Mouse (Mus musculus) gastrocnemius, postnatal 25 days (tissue): ENCODE measurements at regions not wholly inside any gene's neighbourhood (a gene's known extent, or its start where the extent isn't known, plus 50 kb on each side); places are given as distances from the start of the nearest gene placed in this dataset.

Experiments
- DNase-seq: peaks from one replicate; pipeline ENCODE4 v3.0.0; 2022

DNA sequence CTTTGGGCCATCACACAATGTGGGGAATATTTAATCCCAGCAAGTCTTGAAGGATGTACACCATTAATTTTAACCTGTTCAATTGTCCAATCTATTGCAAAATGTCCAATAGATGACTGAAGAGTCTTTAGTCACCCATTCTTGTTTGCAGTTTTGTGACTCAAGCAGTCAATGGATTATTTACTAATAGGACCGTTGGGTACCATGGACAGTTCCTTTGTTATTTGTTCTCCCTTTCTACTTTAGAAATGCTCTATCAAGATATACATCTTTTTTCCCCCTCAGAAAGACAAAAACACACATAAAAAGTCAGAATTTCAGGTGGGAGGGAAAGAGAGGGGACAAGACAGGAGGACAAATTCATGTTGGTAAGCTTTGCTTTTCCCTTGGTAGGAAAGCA is 598.3 kb downstream of the Gm9195 start:
- DNase-seq, result no peak

DNA sequence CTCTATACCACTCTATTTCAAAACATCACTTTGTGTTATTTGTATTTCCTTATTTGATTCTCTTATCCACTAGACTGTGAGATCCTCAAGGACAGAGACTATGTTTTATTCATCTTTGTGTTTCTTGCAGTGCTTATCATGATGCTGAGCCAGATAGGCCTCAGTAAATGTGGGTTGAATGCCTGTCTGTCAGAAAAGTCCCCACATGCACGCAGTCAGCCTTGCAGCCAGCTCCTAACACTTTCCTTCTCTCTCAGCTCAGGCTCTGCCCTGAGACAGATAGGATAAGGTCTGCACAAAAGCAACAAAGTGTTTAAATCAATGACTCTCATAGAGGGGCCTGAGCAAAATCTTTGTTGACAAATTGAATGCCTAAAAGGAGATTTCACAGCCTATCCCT is 600.0 kb downstream of the Gm9195 start:
- DNase-seq, result no peak

DNA sequence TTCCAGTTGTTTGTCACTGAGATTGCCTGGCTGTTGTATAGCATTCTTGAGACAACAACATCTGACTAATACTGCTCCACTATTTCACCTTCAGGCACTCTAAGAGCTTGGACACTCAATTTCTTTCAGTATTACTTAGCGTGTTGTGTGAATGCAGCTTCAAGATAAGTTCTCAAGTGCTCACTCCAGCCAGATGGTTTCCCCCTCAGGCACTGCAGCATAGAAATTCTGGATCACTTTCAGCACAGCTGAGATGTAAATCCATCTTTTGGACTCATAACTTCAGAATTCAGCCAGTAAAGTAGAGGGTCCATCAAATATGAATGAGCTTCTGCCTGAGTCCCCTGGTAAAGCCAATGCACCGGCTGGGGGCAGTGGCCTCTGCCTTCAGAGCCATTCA is 608.8 kb downstream of the Gm9195 start:
- DNase-seq, result no peak

DNA sequence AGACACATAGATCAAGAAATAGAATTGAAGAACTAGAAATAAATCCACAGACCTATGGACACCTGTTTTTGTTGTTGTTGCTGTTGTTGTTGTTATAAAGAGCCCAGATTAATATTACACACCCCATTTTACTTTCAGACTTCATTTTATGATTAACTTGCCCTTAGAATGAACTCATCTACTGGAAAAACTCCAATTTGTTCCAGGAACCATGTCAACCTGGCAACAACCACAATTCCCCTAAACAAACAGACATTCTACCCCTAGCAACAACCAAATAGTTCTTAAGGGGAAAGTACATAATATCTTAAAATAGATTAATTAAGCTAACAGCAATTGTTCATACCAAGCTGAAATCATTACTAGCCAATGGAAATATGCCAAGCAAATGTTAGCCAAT is 646.1 kb downstream of the Gm9195 start:
- DNase-seq, result no peak

DNA sequence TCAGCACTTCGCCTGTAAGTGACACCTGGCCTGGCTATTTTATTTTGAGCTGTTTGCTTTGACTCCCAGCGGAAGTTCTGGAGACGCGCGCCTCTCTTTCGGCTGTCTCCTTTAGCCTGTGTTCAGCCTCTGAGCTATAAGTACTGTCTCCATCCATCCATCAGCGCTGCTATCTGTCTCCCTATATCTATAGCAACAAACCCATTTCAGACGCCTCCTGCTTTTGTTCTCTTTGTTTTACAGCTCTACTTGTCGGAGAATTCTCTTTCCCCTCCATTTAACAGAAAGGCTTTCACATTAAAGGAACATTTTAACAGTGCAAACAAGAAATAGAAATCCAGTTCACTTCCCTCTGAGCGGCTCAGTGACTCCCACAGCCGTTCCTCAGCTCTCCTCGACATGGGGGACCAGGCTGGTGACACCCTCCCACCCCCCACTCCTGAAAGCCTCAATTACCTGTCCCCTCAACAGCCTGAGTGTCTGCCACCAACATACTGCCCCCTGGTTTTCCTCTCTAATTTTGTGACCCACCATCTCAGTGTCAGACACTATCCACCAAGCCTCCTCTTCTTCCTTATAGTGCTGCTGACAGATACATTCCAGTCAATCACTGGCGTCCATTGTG is 682.7 kb downstream of the Gm9195 start:
- no peak for DNase-seq

DNA sequence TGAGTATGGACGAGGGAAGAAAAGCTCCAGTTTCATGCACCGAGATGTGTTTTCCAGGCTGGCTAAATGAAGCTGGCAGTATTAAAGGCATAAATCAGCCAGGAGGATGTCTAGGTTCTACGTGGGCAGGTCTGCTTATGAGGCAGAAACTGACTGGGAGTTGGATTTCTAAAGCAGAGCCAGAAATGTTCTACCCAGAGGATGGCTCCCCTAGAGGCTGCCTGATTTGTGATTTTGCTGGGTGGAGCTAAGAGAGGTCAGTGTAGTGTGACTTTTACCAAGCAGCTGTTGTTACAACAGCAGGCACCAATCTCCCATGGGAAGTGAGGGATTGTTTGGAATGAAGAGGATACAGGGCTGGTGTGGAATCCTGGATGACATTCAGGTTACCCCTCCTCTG is 686.0 kb downstream of the Gm9195 start:
- peak; percentile 10 for DNase-seq

DNA sequence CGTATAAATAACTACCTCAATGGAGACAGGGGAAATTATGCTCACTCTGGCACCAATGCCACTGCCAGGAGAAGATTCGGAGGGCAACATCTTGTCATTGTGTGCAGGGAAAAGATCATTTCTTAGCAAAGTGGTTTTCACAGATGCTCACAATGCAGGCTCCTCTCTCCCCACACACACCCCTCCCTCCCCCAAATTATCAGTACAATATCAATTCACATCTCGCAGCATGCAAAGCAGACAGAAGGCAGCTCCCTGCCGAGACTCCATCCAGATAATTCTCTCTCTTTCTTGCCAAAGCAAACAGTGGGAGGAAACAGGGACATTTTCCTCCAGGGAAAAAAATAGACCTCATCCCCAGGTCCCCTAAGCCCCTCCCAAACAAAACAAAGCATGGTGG is 691.8 kb downstream of the Gm9195 start:
- no peak for DNase-seq

DNA sequence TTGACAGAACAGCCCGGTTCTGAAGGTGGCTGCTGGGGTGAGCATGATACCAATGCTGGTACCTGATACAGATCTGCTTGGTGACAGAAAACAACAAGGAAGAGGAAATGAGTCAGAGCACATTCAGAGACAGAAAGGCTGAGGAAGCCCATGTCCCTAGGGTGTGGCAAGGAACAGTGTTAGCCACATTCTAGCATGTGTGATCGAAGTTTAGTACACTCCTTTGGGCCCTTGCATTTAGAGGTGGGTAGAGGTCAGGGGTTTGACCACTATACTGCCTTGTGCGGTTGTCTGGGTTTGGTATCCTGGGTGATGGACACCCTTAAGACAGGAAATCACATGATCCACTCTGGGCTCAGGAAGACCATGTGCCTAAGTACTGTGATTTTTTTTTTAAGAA is 695.9 kb downstream of the Gm9195 start:
- DNase-seq, result no peak

DNA sequence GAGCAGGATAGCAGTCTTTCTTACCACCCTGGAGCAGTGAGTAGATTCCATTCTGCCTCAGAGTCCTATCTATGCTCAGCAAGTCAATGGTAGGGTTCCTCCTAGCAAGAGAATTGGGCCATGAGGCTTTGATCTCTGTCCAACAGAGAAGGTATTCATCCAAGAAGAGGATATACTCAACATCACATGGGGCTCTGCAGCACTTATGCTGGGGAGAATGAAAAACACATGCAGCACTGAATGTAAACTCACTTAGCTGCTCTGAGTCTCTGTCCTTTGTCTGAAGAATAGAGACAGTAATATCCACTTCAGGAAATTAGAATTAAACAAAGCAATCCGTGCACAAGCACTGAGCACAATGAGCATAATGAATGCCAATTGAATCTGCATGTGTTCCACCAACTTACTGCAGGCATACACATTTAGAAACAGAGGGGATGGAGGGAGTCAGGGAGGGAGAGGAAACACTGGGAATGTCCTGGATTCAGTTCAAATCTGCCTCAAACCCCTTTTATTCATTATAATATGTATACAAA is 714.6 kb downstream of the Gm9195 start:
- DNase-seq, result no peak

DNA sequence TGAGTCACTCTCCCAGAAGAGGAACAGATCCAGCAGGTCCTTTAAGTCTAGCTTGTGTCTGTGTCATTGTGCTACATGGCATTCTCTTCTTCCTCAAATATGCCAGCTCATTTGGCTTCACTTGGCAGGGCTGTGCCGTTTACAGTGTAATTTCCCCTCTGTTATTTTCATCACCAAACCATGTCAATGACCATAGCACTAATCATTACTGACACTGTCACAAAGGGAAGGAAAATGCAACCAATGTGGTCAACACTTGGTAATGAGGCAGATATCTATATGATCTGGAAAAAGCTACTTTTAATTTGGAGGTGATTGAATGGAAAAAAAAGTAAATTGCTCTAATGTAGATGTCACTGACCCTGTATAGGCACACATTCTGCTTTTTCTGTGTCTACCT is 724.8 kb downstream of the Gm9195 start:
- DNase-seq, result no peak

DNA sequence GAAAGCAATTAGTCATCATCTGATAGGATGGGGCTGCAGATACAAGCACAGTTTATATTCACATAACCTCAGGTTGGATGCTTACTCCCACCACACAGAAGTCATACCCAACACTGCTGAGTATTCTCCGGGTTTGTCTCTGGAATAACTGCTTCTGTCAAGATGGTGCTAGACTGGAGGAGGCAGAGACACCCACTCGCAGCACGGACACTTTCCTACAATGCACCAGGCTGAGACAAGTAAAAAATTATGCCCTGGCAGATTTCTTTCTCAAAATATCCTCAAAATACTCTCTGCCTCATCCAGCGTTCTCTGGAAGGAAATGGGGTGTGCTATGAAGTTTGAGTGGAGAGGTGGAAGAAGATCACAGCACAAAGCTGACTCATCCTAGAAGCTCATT is 763.1 kb downstream of the Gm9195 start:
- DNase-seq, result no peak

DNA sequence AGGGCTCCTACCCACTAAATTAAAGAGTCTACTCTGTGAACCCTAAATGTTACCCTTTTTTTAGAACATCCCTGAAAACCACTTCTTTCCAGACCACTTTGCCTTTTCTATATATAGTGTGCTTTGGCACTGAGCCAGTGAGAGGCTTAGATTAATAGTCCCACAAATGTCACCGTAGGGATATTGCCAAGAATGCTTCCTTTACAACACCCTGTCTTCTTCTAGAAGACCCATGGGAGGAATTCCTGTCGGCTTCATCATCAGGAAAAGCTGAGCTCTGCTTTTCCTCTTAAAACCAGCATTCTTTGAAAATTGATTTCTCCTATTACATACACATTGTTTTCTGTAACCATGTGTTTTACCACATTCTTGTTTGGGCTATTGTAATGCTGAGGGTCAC is 768.1 kb downstream of the Gm9195 start:
- DNase-seq, result no peak

DNA sequence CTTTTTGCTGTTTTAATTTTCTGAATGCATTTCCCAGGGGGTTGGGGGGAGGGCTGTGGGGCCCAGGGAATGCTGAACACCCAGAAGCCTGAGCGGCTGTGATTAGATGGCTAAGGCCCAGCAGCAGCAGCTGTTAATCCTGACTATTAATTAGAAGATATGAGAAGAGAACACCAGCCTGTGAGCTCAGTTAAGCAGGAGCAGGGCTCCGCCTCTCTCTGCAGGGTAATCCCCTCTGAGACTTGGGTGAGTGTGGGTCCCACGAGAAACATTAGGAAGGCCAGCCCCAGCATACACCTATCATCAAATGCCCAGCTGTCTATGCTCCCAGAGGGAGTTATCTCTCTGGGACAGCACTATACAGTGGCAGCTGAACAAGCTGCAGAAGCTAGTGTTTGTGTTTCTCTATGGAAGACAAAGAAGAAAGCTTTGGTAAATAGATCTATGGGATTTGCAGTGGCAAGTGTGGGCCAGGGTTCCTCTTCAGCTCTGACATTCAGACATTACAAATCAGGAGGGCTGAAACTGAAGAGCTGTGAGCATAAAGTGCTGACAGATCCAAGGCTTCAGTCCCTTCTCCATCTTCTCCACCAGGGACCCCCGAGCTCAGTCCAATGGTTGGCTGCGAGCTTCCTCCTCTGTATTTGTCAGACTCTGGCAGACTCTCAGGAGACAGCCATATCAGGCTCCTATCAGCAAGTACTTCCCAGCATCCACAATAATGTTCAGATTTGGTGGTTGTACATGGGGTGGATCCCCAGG is 781.9 kb downstream of the Gm9195 start:
- DNase-seq, result no peak

DNA sequence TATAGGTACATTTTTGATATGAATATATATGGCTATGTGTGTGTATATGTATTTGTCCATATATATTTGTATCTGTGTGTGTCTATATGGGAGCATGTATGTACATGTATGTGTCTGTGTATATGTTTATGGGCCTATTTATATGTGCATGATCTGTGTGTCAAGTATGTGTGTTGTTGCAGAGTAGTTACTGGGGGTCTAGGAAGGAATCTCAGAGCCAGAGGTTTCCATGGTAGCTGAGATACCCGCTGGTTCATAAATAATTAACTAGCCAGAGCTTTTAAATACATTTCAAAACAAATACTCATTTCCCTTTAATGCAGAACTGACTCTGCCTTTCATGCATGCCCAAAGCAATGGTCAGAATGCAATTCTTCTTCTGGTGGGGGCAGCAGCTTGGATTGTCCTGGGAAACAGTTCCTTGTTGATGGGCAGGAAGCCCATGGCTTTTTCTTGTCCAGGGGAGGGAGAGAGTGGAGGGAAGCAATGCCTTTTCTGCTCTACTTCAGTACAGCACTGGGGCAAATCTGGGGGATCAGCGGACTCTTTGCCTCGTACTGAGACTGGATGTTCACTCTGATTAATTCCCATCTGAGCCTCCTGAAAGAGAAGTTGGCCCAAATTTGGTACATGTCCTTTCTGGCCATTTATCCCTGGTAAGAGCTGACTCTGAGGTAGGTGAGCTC is 798.7 kb downstream of the Gm9195 start:
- DNase-seq, result no peak

DNA sequence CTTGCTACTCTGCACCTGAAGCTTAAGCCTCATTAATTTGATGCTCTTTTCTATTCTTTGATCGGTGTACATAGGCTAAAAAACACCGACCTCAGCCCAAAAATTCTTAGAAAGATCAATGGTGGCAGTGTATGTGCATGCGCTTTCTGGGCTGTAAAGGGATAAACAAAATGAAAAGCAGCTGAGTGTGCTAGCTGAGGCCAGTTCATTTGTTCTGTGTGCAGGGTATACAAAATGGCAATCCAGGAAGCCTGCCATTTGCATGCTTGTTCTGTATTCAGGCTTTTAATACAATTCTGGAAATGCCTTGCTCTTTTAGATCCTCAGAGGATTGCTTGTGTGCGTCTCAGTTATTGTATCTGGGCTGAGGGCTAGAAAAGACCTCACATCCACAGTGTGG is 817.1 kb downstream of the Gm9195 start:
- no peak for DNase-seq

DNA sequence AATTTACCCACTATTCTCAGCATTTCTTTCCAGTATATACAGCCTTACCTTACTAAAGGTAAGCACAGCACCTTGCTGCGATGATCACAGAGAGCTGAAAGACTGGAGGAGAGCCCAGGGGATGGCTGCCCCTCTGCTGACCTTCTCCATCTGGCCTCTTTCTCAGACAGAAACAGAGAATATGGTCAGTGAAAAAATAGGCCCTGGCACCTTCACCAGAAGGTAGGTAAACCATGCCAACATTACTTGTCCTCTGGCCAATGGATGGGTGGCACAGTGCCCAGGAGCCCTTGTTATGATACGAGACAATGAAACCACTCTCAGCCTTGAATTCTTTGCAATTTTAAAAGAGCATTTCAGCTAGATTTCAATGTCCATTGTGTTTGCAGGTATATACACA is 817.8 kb downstream of the Gm9195 start:
- no peak for DNase-seq

DNA sequence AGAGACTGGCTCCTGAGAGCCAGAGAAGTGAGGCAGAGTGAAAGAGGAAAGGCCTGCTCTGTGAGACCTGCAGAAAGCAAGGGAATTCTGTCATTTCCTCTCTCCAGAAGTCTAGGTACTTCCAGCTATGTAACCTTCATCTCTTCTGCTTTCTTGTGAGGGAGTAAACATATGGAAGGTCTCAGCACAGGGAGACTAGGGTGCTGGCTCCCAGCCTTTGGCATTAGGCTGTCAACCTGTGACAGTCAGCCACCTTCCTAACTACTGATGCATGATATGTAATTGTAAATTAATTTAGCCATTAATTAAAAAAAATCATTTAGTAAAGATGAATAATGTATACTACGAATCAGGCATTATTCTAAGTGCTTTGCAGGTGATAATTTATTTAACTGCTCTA is 819.2 kb downstream of the Gm9195 start:
- DNase-seq, result no peak

DNA sequence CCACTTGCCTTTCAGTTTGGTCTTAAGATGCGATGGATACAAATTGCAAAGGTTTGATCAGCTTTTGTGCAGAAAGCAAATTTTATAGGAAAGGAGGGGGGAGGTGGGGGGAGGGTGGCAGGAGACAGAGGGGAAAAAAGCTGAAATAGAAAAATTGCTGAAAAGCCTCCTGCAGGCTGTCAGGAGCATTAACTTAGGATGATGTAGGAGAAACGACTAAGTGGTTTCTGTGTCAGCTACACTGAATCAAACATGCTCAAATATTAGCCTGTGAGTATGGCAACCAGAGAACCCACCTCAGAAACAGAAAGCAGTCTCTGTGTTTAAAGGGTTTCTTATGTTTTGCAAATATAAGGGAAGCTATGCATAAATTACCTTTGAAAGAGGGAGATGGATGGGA is 819.6 kb downstream of the Gm9195 start:
- no peak for DNase-seq

DNA sequence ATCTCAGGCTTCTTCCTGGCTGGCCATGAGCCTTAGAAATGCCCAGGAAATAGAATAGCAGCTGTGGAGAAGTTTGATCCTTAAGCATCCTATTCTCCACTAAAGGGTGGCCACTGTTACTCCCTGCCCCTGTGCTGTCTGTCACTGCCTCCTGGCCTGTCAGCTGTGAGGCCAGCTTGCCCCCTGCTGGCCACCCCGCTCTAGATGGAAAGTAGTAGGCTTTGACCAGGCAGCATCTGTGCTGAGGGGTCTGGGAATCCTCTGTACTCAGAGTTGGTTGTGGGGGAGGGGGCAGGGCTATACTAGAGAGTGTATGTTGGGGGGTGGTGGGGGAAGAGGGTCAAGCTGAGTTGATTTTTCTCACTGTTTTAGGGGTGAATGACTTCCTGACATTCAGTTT is 821.2 kb downstream of the Gm9195 start:
- DNase-seq, result peak; percentile 18

DNA sequence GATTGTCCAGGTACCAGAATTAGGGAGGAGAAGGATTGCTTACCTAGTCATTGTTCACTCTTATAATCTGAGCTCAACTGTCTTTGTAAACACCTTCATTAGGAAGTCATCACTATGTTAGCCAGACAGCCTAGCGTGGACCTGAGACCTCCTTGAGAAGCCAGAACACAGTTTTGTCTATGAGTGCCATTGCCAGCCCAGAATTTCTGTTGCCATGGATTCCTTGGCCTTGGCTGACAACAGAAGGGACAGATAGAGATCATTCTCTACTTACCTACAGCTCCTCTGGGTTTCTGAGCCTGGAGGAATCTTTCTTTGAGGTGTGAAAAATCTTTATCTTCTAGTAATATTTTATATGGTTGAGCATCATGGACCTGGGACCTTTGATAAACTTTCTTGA is 825.0 kb downstream of the Gm9195 start:
- DNase-seq, result no peak

DNA sequence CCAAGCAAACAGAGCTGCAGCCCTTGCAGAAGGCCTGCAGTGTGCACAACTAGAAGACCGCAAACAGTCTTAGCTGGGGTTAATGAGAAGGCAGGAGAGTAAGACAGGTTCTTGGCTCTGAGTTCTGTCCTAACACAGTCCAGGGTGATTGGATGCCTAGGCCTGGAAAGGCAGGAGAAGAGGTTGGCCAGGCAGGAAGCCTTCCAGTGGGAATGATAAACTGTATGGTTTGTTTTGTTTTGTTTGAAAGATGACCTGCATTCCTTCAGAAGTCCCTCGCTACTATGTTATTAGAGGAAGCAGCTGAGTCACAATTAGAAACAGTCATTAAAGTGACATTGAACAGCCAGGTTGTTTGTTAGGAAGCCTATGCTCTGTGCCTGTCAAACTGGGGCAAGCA is 831.5 kb downstream of the Gm9195 start:
- DNase-seq, result no peak

DNA sequence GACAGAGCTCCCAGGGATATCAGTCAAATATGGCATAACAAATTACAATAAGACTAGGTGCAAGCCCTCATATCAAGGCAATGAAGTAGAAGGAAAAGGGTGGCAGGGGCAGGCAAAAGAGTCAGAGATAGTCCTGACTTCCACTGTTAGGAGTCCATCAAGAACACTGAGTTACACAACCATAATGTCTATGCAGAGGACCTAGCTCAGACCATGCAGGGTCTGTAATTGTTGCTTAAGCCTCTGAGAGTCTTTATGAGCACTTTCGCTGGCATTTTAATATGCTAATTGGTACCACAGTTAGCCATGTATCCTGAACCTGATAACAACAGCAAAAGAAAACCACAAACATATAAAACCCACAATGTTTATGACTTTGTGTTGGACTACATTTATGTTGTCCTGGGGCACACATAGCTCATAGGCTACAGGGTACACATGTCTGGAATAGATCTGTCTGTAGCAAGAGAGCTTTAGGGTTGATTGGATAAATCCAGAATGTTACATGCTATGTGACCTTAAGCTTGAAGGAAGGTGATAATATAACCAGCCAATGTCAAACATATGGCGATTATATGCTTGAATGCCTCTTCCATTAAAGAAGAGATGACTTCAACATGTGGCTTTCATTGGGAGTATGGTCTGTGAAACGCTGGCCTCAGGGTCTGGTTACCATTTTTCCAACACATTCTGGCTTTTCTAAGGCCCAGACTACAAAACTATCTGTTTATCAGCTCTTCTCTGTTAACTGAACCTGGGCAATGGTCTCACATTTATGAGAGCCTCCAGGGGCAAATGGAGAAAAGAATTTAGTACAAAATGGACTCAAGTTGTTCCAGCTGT is 836.6 kb downstream of the Gm9195 start:
- DNase-seq, result no peak

DNA sequence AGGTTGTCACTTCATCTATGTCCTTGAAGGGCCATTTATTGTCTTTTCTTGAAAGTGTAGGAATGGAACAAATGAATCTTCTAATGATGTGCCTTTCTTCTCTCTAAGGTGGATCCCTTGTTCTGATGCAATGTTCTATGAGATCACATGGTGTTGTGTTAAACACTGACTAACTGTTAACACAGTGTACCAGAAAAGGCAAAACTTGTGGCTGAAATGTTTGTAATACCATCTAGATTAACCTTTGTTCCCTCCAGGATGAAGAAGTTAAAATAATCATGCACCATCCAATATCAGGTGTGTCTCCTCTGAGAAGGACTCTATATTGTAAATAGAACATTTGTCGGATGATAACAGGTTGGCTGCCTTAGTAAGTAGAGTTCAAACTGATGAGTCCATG is 849.1 kb downstream of the Gm9195 start:
- no peak for DNase-seq
